Mouse (Mus musculus) small intestine, adult 2 months (tissue): ENCODE data around the gene Zfp446. TPM values are rescaled to one million over a fixed set of nuclear protein-coding genes. Genes with fewer than 3 reads are reported as not detected.

Source experiments
- H3K27ac ChIP-seq: fragments of 200-500 bp; 2 replicates; pipeline ENCODE4 v1.5.1; 2012; ENCODE audit warnings: low read depth, low read length, control low read depth, inconsistent platforms; ENCODE audit not compliant: insufficient read depth
- H3K27me3 ChIP-seq: fragments of 200-500 bp; 2 replicates; pipeline ENCODE4 v1.6.1; 2012; ENCODE audit warnings: mild to moderate bottlenecking, moderate library complexity, low read length, inconsistent platforms; ENCODE audit not compliant: control insufficient read depth, insufficient read depth
- H3K36me3 ChIP-seq: fragments of 200-500 bp; 2 replicates; pipeline ENCODE4 v1.6.1; 2012; ENCODE audit warnings: mild to moderate bottlenecking, low read length, control low read depth, inconsistent platforms; ENCODE audit not compliant: control insufficient read depth, insufficient read depth
- H3K4me1 ChIP-seq: fragments of 200-500 bp; 2 replicates; pipeline ENCODE4 v1.6.1; 2012; ENCODE audit warnings: low read length, inconsistent platforms, mixed read lengths; ENCODE audit not compliant: control insufficient read depth, insufficient read depth, insufficient read length
- H3K4me3 ChIP-seq: fragments of 200-500 bp; 2 replicates; pipeline ENCODE4 v1.5.1; 2012; ENCODE audit warnings: low read depth, mild to moderate bottlenecking, control low read depth, inconsistent platforms, low read length, moderate library complexity
- CTCF ChIP-seq: fragments of 200-500 bp; IDR thresholded peaks from 2 replicates; pipeline ENCODE4 v1.5.1; 2012; ENCODE audit warnings: low read depth, mild to moderate bottlenecking, control low read depth, inconsistent platforms, low read length, moderate library complexity, mixed read lengths; ENCODE audit not compliant: insufficient replicate concordance, insufficient read length; ENCODE audit errors: extremely low read depth
- POLR2A ChIP-seq: fragments of 200-500 bp; IDR thresholded peaks from 2 replicates; pipeline ENCODE4 v1.6.1; 2012; ENCODE audit warnings: low read depth, mild to moderate bottlenecking, control low read depth, inconsistent platforms, low read length, moderate library complexity
- WGBS: fragments of 180-500 bp; shearing (Covaris S2); methylation state at CpG from one replicate; pipeline ENCODE4 v1.1.7; 2018; 5-methylcytosine and 5-hydroxymethylcytosine counted together
- polyA plus RNA-seq: library from polyadenylated mRNA; depleted of rRNA; stranded (reverse); fragments of >200 nt; gene quantifications from 2 replicates; pipeline ENCODE4 v1.2.3, GENCODE M21; 2012

Zfp446 gene
- polyA plus RNA-seq, 1 experiment: 1.2 TPM

DNA sequence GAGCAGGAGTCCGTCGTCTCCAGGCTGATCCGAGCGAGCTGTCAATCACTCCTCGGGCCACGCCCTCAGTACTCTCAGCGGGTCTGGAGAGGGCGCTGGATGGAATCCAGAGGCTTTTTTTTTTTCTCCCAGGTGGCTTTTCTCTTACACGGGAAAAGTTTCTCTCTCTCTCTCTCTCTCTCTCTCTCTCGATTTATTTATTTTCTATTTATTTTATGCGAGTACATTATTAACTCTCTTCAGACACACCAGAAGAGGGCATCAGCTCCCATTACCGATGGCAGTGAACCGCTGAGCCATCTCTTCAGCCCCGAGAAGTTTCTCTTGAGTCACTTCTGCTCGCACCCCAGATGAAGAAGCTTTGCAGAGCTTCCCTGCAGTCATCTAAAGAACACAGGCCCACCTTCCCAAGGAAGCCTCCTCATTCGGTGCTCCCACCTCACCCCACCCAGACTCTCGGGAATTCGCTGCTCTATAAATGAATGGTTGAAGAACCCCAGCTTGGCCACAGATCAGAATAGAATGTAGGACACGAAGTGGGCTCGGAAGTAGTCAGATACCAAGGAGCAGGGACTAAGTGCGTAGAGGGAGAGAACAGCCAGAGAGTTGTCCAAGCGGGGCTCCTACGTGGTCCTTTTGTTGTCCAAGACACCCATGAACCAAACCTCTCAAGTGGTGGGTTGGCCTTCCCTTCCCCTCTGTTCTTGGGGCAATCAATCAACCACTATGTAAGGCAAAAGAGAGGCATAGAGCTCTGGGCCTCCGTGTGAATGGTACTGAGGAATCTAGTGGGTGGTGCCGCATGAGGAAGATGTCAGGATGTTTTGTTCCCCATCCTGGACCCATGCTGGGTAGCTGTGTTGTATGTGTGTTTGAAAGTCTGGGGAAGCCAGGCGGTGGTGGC, 32.6 kb downstream of the Zfp446 start, which contains the start of gene Zbtb45:
Gene Zbtb45 (minus strand): TSS at position 30 of the 904 bp plus-strand sequence.
- TF ChIP-seq CTCF: no peak
- H3K36me3 ChIP-seq: peaks cover 20% of the 10 kb centered on the region
- WGBS: 12% methylated on average over 26 of the region's 26 CpGs
- peaks cover 13% of the 10 kb centered on the region; the same call in 1 of the 2 replicates for H3K4me1 ChIP-seq
- no peaks in the 10 kb centered on the region for H3K27me3 ChIP-seq
- H3K4me3 ChIP-seq: peak within 1 kb of the TSS; percentile 94
- H3K27ac ChIP-seq: peak within 1 kb of the TSS; percentile 93

DNA sequence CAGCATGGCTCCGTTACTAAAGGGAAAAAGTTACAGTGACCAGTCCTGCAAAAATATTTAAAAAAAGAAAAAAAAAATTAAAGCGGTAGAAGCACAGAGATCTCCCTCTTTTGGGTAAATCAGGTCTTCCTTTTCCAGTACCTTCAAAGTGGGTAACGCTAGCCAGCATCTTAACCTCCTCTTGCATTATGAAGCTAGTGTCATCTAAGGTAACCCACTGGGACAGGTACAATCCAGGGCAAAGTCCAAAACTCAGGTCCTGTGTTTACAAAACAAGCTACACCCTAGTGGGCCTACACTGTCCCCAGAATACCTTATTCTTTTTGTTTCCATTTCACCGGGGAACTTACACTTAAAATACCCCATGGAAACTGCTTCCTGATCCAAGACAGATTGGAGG, 36.0 kb downstream of the Zfp446 start:
- Histone ChIP-seq H3K27me3 (no peaks in the 10 kb centered on the region), H3K4me1 (peaks cover 13% of the 10 kb centered on the region; the same call in 1 of the 2 replicates), H3K27ac (peak overlapping the region; percentile 54; the same call in 1 of the 2 replicates), H3K4me3 (no peak overlapping the region), H3K36me3 (no peaks in the 10 kb centered on the region)
- TF ChIP-seq POLR2A (no peak), CTCF (no peak)
- WGBS: 42% methylated on average over 4 of the region's 4 CpGs

DNA sequence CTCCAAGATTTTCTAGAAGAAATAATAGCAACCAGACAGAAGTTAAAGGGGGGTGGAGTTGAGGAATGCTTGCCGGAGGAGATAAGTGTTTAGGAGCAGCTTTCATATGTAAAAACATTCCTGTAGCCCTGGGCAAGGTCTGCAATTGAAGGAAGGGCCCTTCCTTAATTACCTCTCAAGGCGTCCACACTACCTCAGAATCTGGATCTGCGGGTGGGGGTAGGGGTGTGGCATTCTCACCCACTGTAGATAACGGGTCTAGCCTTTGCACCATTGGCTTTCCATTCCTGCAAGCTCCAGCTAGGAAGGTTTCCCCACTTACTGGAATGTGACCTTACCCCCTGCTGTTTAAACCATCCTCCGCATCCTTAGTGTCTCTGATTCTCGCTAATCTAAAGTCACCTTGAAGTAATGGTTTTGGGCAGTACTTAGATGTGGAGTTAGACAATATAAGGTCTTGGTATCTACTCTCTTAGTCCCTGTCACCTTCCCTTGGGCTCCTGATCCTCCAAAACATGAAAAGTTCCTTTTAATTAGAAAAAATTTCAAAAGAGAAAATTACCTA, 36.7 kb downstream of the Zfp446 start:
- TF ChIP-seq CTCF: no peak
- TF ChIP-seq POLR2A: no peak
- Histone ChIP-seq H3K27ac (peak overlapping the region; percentile 54), H3K4me1 (peaks cover 10% of the 10 kb centered on the region; the same call in 1 of the 2 replicates), H3K36me3 (no peaks in the 10 kb centered on the region), H3K4me3 (no peak overlapping the region), H3K27me3 (no peaks in the 10 kb centered on the region)
- WGBS: 27% methylated on average over 6 of the region's 6 CpGs

DNA sequence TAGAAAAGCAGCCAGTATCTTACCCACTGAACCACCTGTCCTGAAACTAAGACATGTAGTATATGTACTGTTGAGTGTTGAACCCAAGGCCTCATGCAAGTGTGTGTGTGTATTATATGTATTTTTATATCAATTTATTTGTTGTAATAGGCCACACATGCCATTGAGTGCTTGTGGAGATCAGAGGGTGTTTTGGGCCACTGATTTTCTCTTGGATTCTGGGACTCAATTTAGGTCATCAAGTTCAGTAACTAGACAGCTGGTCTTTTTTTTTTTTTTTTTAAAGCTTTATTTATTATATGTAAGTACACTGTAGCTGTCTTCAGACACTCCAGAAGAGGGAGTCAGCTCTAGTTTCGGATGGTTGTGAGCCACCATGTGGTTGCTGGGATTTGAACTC, 37.6 kb downstream of the Zfp446 start:
- 89% methylated on average over 1 of the region's 1 CpGs for WGBS
- no peaks in the 10 kb centered on the region for H3K36me3 ChIP-seq
- H3K27ac ChIP-seq: no peak overlapping the region
- TF ChIP-seq CTCF: no peak
- TF ChIP-seq POLR2A: no peak
- no peaks in the 10 kb centered on the region for H3K27me3 ChIP-seq
- no peak overlapping the region for H3K4me3 ChIP-seq
- peaks cover 9% of the 10 kb centered on the region; the same call in 1 of the 2 replicates for H3K4me1 ChIP-seq

DNA sequence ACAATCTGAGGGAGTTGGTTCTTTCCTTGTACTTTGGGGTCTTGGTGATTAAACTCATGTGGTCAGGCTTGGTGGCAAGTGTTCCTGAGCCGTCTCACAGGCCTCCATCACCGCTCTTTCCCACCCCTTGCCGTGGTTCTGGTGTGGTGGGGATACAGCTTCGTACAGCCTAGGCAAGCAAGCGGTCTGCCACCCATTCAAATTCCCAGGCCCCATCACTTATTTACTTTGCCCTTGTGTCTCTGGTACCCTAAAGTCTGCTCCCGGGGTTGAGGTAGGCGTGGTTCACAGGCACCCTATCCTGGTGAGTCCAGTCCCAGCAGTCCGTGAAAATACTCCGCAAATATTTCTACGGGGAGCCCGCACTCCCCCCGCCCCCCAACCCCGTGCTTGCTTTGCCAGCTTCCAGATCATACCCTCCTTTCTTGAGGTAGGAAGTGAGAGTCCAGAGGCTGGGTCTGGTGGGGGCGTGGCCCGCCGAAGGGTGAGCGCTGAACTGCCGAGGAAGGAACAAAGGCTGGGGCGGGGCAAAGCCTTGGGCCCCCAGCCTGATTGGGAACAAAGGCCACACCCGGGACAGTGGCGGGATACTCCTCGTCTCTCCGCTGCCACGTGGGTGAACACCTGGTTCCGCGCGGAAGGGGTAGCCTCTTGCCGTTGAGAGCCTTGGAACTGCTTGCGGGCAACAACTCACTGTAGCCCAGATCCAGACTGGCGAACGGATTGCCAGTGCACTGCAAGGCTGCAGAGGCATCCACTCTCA, 45.3 kb downstream of the Zfp446 start:
- Histone ChIP-seq H3K4me3 (peak overlapping the region; percentile 58), H3K27ac (peak overlapping the region; percentile 40; the same call in 1 of the 2 replicates)
- 5% methylated on average over 30 of the region's 31 CpGs for WGBS

DNA sequence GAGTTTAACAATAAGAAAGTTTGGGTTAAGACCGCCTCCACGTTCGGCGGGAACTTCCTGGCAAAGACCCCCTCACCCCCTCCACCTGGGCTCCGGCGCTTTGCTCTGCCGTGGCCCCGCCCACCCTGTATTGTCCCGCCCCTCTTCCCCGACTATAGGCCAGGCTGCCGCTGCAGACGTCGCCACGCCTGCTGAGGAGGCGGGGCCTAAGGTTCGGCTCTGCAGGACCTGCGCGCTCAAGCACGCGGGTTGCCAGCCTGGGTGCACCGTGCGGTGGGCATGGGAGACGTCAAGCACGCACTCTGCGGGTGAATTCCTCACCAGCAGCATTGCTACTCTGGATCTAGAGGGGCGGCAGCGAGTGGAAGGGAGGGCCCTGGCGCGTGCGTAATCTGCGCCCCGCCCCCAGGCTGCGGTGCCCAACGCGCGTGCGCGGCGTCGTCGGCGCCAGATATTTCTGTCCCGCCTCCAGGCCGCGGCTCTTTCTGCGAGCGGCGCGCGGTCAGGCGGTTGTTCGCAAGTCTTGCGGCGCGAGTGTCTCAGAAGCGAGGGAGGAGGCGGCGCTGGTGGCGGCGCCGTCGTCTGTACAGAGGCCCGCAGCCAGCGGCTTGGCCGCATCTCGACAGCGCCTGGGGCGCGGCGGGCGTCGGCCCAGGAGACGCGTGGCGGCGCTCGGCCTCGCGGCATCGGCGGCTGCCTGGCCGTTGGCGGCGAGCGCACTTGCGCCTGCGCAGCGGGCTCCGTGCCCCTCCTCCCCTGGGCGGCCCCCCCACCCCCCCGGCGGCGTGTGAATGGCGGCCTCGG, 46.5 kb downstream of the Zfp446 start:
- WGBS: under 1% methylated on average over 84 of the region's 95 CpGs
- H3K4me3 ChIP-seq: peak overlapping the region; percentile 73

More for the DNA sequence above, 45.3 kb downstream of the Zfp446 start:
- TF ChIP-seq POLR2A (no peak; the same call in 1 of the 2 replicates), CTCF (no peak)
- H3K27me3 ChIP-seq: no peaks in the 10 kb centered on the region
- peaks cover 11% of the 10 kb centered on the region for H3K36me3 ChIP-seq
- peaks cover 9% of the 10 kb centered on the region for H3K4me1 ChIP-seq

More for the DNA sequence above, 46.5 kb downstream of the Zfp446 start:
- TF ChIP-seq POLR2A (peak; percentile 93), CTCF (no peak)
- peaks cover 9% of the 10 kb centered on the region for H3K4me1 ChIP-seq
- H3K27me3 ChIP-seq: no peaks in the 10 kb centered on the region
- H3K36me3 ChIP-seq: peaks cover 23% of the 10 kb centered on the region
- H3K27ac ChIP-seq: peak overlapping the region; percentile 84
